Mouse (Mus musculus) heart, adult 18-20 months (tissue): Measurements from ENCODE around the gene Fam78b. TPM values are rescaled to one million over a fixed set of nuclear protein-coding genes. Genes with fewer than 3 reads are reported as not detected.

ENCODE experiments used
- DNase-seq, 2 experiments: peaks; one replicate each; pipeline ENCODE4 v3.0.0; 2021 to 2022; ENCODE audit warnings: mixed read lengths in 1 of 2
- total RNA-seq, 2 experiments: library from RNA; stranded (reverse); gene quantifications; 2 replicates each; pipeline ENCODE4 v1.2.3; 2021

Gene Fam78b
- total RNA-seq, 2 experiments from 2014 or later = 2.5 to 3.9 TPM

- DNase-seq = no peak
These were observed 30.9 kb downstream of the Fam78b start for GRCm38 (mm10) chr1:167032046-167032648.

- DNase-seq = peak in 1 of 2 experiments; percentile 20
These were observed 33.2 kb downstream of the Fam78b start for GRCm38 (mm10) chr1:167034435-167034834.

GRCm38 (mm10) chr1:167042558-167042957, 41.3 kb downstream of the Fam78b start:
- DNase-seq = peak in 1 of 2 experiments; percentile 9

- DNase-seq = no peak
These were observed 45.1 kb downstream of the Fam78b start for GRCm38 (mm10) chr1:167046169-167046927.

GRCm38 (mm10) chr1:167050859-167051258, 49.6 kb downstream of the Fam78b start:
- no peak for DNase-seq

- DNase-seq = no peak
These were observed 52.8 kb downstream of the Fam78b start for GRCm38 (mm10) chr1:167054029-167054428.

GRCm38 (mm10) chr1:167057543-167057942, 56.3 kb downstream of the Fam78b start:
- no peak for DNase-seq

GRCm38 (mm10) chr1:167059550-167060285, 58.5 kb downstream of the Fam78b start:
- DNase-seq = no peak

- peak; percentile 26 to 28 for DNase-seq
These were observed 62.8 kb downstream of the Fam78b start for GRCm38 (mm10) chr1:167063971-167064370.

- DNase-seq = no peak
These were observed 64.3 kb downstream of the Fam78b start for GRCm38 (mm10) chr1:167065541-167065940.

GRCm38 (mm10) chr1:167065986-167066385, 64.8 kb downstream of the Fam78b start:
- no peak for DNase-seq

- DNase-seq = no peak
These were observed 65.7 kb downstream of the Fam78b start for GRCm38 (mm10) chr1:167066933-167067341.

GRCm38 (mm10) chr1:167069741-167070140, 68.5 kb downstream of the Fam78b start:
- peak in 1 of 2 experiments; percentile 17 for DNase-seq

- DNase-seq = peak; percentile 47 to 50
These were observed 69.1 kb downstream of the Fam78b start for GRCm38 (mm10) chr1:167070306-167070705.

GRCm38 (mm10) chr1:167075726-167076125, 74.5 kb downstream of the Fam78b start:
- DNase-seq = peak; percentile 56 to 68

GRCm38 (mm10) chr1:167079476-167079875, 78.3 kb downstream of the Fam78b start:
- no peak for DNase-seq

GRCm38 (mm10) chr1:167081946-167082345, 80.7 kb downstream of the Fam78b start:
- DNase-seq = no peak

- no peak for DNase-seq
These were observed 81.4 kb downstream of the Fam78b start for GRCm38 (mm10) chr1:167082506-167083100.

GRCm38 (mm10) chr1:167083181-167083580, 82.0 kb downstream of the Fam78b start:
- DNase-seq = no peak

- no peak for DNase-seq
These were observed 83.1 kb downstream of the Fam78b start for GRCm38 (mm10) chr1:167084330-167084729.

- DNase-seq = no peak
These were observed 84.2 kb downstream of the Fam78b start for GRCm38 (mm10) chr1:167085461-167085860.

GRCm38 (mm10) chr1:167090466-167090865, 89.2 kb downstream of the Fam78b start:
- no peak for DNase-seq

- DNase-seq = no peak
These were observed 92.3 kb downstream of the Fam78b start for GRCm38 (mm10) chr1:167093551-167093950.
